Mouse (Mus musculus): ENCODE measurements around the gene Gm20721.
"Not testable (repeated sequence)": the region's sequence is repeated elsewhere in the genome, so short reads cannot be mapped to it uniquely, and the experiment has no call there.

The Gm20721 gene

DNA sequence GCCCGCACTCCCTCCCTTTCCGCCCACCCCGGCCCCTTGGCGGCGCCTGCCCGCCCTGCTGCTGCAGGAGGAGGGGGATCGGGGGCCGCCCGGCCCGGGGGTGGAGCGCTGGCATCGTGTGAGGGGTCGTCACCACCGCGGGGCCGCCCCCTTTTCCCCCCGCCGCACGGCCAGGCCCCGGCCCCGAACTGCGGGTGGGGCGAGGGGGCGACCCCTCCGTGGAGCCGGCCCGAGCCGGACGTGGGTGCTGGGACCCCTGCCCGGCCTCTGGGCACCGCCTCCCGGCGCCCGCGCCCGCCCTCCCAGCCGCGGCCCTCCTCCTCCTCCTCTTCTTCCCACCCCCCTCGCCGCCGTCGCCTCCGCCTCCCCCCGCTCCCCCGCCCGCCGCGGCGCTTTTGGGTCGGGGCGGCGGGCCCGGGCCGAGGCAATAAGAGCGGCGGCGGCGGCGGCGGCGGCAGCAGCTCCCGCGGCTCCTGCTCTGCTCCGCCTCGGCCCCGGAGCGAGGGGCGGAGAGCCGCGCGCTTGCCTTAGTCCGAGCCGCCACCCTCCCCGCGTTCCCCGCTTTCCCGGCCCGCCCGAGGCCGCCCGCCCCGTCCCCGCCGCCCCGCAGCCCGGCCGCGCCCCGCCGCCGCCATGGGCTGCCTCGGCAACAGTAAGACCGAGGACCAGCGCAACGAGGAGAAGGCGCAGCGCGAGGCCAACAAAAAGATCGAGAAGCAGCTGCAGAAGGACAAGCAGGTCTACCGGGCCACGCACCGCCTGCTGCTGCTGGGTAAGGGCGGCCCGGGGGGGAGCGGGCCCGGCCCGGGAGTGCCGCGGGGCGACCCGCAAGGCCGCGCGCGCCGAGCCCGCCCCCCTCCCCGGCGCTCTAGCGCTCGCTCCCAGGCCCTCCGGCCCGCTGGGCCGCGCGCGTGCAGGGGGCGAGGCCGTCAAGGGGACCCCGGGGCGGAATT, 16.6 kb downstream of the Gm20721 start:
- peak; percentile 84 to 89 for DNase-seq

DNA sequence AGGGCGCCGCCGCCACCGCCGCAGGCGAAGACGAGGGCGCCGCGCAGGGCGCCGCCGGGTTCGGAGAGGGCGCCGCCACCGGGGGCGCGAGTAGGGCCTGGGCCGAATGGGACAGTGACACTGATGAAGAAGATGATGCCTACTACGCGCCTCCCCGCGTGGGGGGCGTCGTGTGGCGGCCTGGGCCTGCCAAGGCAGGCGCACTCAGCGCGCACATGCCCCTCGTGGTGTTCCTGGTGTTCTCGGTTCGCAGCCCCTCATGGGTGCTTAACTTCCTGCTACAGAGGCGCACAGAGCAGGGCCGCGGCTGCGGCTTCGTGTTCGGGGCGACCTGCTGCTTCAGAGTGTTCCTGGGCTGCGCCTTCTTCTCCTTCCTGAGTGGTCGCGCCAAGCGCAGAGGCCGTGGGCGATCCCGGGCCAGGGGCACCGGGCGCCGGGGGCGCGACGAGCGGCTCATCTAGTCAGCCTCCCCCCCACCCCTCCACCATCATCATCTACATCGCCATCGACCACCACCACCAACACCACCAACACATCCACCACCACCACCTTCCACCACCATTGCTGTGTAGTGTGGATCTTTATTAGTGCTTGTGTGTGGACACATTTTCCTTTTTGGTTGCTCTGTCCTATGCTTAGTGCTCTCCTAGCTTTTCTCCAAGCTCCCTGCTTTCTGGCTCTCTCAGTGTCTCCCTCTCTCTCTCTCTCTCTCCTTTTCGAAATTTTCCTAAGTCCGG, 17.4 kb downstream of the Gm20721 start:
- DNase-seq: peak; percentile 41 to 52

- DNase-seq: no peak
Observed at GRCm38 (mm10) chr2:174328358-174328905, 18.1 kb downstream of the Gm20721 start.

DNA sequence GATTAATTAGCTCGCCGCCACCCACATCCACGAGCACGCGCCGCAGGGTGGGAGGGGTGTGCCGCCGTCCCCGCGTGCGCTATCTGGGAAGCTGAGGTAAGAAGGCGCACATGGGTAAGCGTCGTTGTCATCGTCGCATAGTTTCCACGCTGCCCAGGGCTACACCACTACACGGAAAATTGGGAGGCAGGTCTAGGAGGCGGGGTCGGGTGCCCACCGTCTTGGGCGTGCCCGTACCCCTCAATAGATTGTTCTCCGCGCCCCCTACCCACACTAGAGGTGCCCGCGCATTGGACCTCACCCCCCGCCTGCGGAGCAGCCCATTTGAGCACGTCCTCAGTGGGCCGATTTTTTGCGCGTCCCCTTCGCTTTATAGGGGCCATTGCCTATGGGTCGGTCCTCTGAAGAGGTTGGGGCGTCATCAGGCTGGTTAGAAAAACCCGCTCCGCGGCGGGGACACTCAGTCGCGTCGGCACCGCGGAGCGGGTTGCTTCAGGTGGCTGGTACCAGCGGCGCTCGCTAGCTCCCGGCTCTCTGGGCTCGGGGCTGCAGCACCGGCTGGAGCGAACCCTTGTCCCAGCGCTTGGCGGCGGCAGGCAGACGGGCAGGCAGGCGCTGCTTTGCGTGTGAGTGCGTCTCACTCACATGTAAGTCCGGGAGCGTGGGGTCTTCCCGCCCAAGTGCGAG, 19.1 kb downstream of the Gm20721 start:
- peak; percentile 79 to 84 for DNase-seq

DNA sequence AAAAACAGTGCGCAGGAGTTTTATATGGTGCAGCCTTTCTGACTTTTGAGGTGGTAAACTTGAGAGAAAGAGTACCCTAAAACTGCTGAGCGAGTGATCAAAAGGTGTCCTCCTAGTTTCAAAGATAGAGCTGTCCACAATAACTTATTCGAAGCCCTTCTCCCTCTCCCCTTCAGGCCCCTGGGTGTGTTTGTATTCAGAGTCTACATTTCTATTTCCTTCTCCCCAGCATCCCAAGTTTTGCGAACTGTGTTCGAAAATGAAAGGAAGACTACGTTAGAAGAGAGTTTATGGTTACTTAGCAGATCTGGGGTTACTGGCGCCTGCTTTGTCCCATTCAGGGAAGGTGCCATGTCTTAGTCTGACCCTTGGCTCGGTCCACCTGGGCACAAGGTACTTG, 20.0 kb downstream of the Gm20721 start:
- no peak for DNase-seq

GRCm38 (mm10) chr2:174325989-174326388, 20.5 kb downstream of the Gm20721 start:
- no peak for DNase-seq

- no peak for DNase-seq
Observed at GRCm38 (mm10) chr2:174316661-174317060, 29.9 kb downstream of the Gm20721 start.

DNA sequence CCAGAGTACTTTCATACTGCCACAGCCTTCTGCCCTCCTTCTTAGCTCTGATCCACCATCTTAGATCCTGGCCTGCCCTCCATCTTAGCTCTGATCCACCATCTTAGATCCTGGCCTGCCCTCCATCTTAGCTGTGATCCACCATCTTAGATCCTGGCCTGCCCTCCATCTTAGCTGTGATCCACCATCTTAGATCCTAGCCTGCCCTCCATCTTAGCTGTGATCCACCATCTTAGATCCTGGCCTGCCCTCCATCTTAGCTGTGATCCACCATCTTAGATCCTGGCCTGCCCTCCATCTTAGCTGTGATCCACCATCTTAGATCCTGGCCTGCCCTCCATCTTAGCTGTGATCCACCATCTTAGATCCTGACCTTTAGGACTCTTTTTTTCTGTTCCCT, 31.1 kb downstream of the Gm20721 start:
- not testable (repeated sequence) for DNase-seq

DNA sequence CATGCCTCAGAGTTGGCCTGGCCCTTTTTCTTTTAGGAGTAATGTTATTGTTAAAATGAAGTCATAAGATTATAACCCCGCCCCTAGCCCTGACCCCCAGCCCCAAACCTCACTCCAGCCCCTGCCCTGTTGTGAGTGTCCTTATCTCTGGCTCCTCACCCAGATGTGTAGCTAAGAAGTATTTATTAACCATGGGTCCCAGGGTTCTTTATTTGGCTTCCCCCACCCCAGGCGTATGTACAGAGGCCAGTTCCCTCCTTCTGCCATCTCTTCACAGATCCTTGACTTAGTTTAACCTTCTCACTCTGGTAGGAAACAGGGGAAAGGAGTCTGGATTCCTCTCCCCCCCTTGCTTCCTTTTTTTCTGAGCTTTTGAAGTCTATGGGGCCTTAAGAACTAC, 33.9 kb downstream of the Gm20721 start:
- DNase-seq: no peak

GRCm38 (mm10) chr2:174312118-174312647, 34.3 kb downstream of the Gm20721 start:
- peak; percentile 91 to 93 for DNase-seq

- DNase-seq: no peak
Observed at GRCm38 (mm10) chr2:174311613-174312012, 34.9 kb downstream of the Gm20721 start.

DNA sequence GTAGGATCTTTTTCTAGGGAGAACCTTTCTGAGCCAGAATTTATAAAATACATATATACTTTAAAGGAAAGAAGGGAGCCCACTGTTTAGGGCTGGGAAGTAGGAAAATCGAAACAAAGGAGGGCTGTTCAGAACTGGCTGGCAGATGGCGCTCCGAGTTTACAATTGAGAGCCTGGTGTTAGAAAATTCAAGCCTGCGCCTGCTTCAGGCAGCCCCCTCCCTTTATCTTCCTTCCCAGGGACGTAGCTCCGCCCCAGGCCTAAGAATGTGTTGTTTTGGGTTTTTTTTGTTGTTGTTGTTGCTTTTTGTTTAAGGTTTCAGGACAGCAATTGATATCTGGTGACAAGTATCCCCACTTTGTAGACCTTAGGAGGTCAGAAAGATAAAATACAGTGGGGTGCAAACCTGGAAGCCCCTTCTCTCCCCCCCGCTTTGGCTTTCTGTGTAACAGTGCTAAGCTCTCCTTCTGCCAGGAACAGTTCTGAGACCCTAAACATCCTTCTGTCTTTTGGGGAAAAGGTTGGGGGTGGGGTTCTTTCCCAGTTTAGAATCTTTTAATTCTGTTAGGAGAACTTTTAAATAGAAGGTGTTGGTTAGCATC, 35.5 kb downstream of the Gm20721 start:
- peak; percentile 75 to 78 for DNase-seq

- DNase-seq: no peak
Observed at GRCm38 (mm10) chr2:174307903-174308302, 38.6 kb downstream of the Gm20721 start.

DNA sequence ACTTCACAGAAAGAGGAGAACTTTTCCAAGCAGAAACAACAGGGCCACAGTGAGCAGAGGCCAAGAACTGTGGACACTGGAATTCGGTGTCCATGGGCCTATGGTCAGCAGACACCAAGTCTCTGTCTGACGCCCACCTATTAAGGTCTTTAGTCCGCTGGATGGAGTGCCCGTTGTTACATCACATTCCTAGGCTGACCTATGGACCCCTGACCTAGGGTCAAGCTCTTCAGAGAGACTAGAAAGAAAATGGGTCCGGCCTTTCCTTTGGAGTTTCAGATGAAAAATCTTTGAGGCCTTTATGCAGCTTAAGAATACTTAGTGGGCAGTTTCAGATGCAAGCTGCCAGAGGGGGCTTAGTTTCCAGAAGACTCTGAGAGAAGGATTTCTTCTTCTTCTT, 40.9 kb downstream of the Gm20721 start:
- no peak for DNase-seq

DNA sequence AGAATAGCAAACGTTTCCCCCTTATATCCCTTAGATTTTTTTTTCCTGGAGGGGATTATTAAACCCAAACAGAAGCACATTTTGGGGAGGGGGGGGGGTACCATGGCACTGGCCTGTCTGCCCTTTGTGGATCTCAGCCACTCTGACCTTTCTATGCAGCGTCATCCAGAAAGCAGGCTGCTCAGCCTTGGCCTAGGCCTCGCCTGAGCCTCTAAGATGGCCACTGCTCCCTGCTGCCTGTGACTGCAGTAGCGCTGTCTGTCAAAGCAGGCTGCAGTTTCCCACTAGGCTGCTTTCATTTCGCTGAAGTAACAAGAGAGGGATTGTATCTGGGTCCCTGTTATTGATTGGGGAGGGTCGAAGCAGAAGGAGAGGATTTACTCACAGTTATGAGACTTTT, 44.0 kb downstream of the Gm20721 start:
- no peak for DNase-seq

GRCm38 (mm10) chr2:174300666-174301065, 45.8 kb downstream of the Gm20721 start:
- no peak for DNase-seq

DNA sequence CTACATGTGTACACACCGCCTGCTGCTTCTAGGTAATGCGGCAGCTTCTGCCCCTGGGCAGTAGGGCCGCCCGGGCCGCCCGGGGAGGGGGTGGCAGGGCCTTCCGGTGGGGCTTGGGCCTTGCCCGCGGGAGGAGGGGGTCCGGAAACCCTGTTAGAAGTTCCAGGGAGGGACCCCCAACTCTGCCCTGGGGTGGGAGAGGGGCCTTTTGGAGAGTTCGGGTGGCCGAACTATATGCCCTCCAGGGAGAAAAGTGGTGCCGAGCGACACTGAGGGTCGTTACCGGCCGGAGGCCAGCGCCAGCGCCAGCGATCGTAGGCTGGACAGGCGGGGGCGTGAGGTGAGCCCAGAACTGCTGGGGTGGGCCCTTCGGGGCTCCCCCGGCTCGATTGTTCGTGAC, 46.3 kb downstream of the Gm20721 start:
- DNase-seq: no peak

DNA sequence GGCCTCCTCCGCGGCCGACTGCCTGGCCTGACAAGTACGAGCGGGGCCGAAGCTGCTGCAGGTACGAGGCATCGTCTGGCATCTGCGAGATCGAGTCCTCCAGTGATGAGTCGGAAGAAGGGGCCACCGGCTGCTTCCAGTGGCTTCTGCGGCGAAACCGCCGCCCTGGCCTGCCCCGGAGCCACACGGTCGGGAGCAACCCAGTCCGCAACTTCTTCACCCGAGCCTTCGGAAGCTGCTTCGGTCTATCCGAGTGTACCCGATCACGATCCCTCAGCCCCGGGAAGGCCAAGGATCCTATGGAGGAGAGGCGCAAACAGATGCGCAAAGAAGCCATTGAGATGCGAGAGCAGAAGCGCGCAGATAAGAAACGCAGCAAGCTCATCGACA, 46.7 kb downstream of the Gm20721 start:
- no peak for DNase-seq

DNA sequence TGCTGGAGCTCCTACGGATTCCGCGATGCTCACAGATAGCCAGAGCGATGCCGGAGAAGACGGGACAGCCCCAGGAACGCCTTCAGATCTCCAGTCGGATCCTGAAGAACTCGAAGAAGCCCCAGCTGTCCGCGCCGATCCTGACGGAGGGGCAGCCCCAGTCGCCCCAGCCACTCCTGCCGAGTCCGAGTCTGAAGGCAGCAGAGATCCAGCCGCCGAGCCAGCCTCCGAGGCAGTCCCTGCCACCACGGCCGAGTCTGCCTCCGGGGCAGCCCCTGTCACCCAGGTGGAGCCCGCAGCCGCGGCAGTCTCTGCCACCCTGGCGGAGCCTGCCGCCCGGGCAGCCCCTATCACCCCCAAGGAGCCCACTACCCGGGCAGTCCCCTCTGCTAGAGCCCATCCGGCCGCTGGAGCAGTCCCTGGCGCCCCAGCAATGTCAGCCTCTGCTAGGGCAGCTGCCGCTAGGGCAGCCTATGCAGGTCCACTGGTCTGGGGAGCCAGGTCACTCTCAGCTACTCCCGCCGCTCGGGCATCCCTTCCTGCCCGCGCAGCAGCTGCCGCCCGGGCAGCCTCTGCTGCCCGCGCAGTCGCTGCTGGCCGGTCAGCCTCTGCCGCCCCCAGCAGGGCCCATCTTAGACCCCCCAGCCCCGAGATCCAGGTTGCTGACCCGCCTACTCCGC, 47.3 kb downstream of the Gm20721 start:
- DNase-seq: no peak

DNA sequence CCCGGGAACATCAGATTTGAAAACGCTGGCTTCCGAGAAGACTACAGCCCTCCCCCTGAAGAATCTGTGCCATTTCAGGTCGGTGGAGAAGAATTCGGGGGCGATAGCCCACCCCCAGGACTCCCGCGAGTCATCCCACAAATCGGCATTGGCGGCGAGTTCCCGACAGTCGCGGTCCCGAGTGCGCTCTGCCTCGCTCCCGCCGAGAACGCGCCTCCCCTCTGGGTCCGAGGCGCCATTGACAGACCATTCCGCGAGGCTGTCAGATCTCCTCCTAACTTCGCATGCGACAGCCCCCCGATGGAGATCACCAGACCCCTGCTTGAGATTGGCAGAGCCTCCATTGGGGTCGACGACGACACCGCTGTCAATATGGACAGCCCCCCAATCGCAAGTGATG, 48.0 kb downstream of the Gm20721 start:
- no peak for DNase-seq

GRCm38 (mm10) chr2:174297851-174298250, 48.7 kb downstream of the Gm20721 start:
- DNase-seq: no peak

GRCm38 (mm10) chr2:174297086-174297571, 49.4 kb downstream of the Gm20721 start:
- DNase-seq: peak; percentile 38 to 64
